Mouse (Mus musculus) forebrain, embryonic 15.5 days (tissue): ENCODE results near the gene Fggy. TPM values are rescaled to one million over a fixed set of nuclear protein-coding genes. Genes with fewer than 3 reads are reported as not detected.
A peak's percentile ranks its signal among the peaks of the same experiment; 100 is the strongest.

Experiments
- ATAC-seq: fragments of 200-750 bp; cut with Nextera tagmentation; replicated peaks from 2 replicates; pipeline ENCODE4 v1.8.0; 2017; ENCODE audit warnings: mild to moderate bottlenecking, moderate TSS enrichment, moderate library complexity
- H3K27ac ChIP-seq: fragments of 300-500 bp; sonication (generic); replicated peaks from 2 replicates; pipeline ENCODE4 v1.5.1; 2015; ENCODE audit warnings: mild to moderate bottlenecking, inconsistent platforms
- H3K27me3 ChIP-seq: fragments of 300-500 bp; sonication (generic); 2 replicates; pipeline ENCODE4 v1.6.1; 2015; ENCODE audit warnings: inconsistent platforms
- H3K36me3 ChIP-seq: fragments of 300-500 bp; sonication (generic); 2 replicates; pipeline ENCODE4 v1.6.1; 2015; ENCODE audit warnings: mild to moderate bottlenecking, inconsistent platforms
- H3K4me1 ChIP-seq: fragments of 300-500 bp; sonication (generic); 2 replicates; pipeline ENCODE4 v1.6.1; 2015; ENCODE audit warnings: inconsistent platforms
- H3K4me2 ChIP-seq: fragments of 300-500 bp; sonication (generic); replicated peaks from 2 replicates; pipeline ENCODE4 v1.6.1; 2015; ENCODE audit warnings: mild to moderate bottlenecking, inconsistent platforms
- H3K4me3 ChIP-seq: fragments of 300-500 bp; sonication (generic); 2 replicates; pipeline ENCODE4 v1.5.1; 2015; ENCODE audit warnings: mild to moderate bottlenecking, inconsistent platforms
- H3K9ac ChIP-seq: fragments of 300-500 bp; sonication (generic); replicated peaks from 2 replicates; pipeline ENCODE4 v1.6.1; 2015; ENCODE audit warnings: mild to moderate bottlenecking, inconsistent platforms
- H3K9me3 ChIP-seq: fragments of 300-500 bp; sonication (generic); 2 replicates; pipeline ENCODE4 v1.6.1; 2016; ENCODE audit warnings: inconsistent platforms
- WGBS: fragments of 180-500 bp; shearing (Covaris S2); methylation state at CpG from one replicate; pipeline ENCODE4 v1.1.7; 2015; ENCODE audit warnings: mixed read lengths; 5-methylcytosine and 5-hydroxymethylcytosine counted together
- polyA plus RNA-seq: library from polyadenylated mRNA; unstranded; fragments of >200 nt; fragmentation: Nextera tagmentation; extraction: Ambion mirVana; gene quantifications from 2 replicates; pipeline ENCODE4 v1.2.1, GENCODE M21; 2015

The Fggy gene
- polyA plus RNA-seq, 1 experiment from 2014 or later = 5.2 TPM

- no peak overlapping the region for H3K9ac ChIP-seq
- no peak overlapping the region for H3K4me3 ChIP-seq
- no peaks in the 10 kb centered on the region for H3K4me1 ChIP-seq
- ATAC-seq = no peak; the same call in 1 of the 2 replicates
- no peaks in the 10 kb centered on the region for H3K9me3 ChIP-seq
- no peak overlapping the region for H3K27ac ChIP-seq
- peaks cover 8% of the 10 kb centered on the region for H3K27me3 ChIP-seq
- 46% methylated on average over 4 of the region's 4 CpGs for WGBS
- H3K36me3 ChIP-seq = no peaks in the 10 kb centered on the region
- no peak overlapping the region for H3K4me2 ChIP-seq
Measured at GRCm38 (mm10) chr4:95934384-95935035, 377.2 kb downstream of the Fggy start.

- Histone ChIP-seq H3K4me1 (no peaks in the 10 kb centered on the region), H3K36me3 (no peaks in the 10 kb centered on the region)
- WGBS = 67% methylated on average over 3 of the region's 3 CpGs
Measured at GRCm38 (mm10) chr4:95938701-95939100, 381.4 kb downstream of the Fggy start.

GRCm38 (mm10) chr4:95947896-95948295 is 390.6 kb downstream of the Fggy start:
- no peak for ATAC-seq
- H3K36me3 ChIP-seq = no peaks in the 10 kb centered on the region
- no peak overlapping the region for H3K4me3 ChIP-seq
- no peaks in the 10 kb centered on the region for H3K27me3 ChIP-seq
- no peaks in the 10 kb centered on the region for H3K4me1 ChIP-seq
- H3K9ac ChIP-seq = no peak overlapping the region
- no peak overlapping the region for H3K4me2 ChIP-seq
- WGBS = 86% methylated on average over 1 of the region's 1 CpGs
- no peaks in the 10 kb centered on the region for H3K9me3 ChIP-seq
- H3K27ac ChIP-seq = no peak overlapping the region

More at GRCm38 (mm10) chr4:95938701-95939100, 381.4 kb downstream of the Fggy start:
- no peak overlapping the region for H3K27ac ChIP-seq
- H3K27me3 ChIP-seq = no peaks in the 10 kb centered on the region
- H3K4me2 ChIP-seq = no peak overlapping the region
- H3K9me3 ChIP-seq = no peaks in the 10 kb centered on the region
- no peak overlapping the region for H3K4me3 ChIP-seq
- H3K9ac ChIP-seq = no peak overlapping the region
- ATAC-seq = no peak

- H3K4me1 ChIP-seq = no peaks in the 10 kb centered on the region
- no peak overlapping the region for H3K27ac ChIP-seq
- no peaks in the 10 kb centered on the region for H3K27me3 ChIP-seq
- no peak for ATAC-seq
- no peak overlapping the region for H3K4me3 ChIP-seq
- no peaks in the 10 kb centered on the region for H3K36me3 ChIP-seq
- no peak overlapping the region for H3K9ac ChIP-seq
- H3K4me2 ChIP-seq = no peak overlapping the region
- H3K9me3 ChIP-seq = no peaks in the 10 kb centered on the region
Measured at GRCm38 (mm10) chr4:95953328-95953727, 396.0 kb downstream of the Fggy start.

- H3K9ac ChIP-seq = peak within 1 kb of the TSS; percentile 68
- H3K36me3 ChIP-seq = no peaks in the 10 kb centered on the region
- H3K27ac ChIP-seq = peak within 1 kb of the TSS; percentile 72
- H3K4me1 ChIP-seq = peaks cover 14% of the 10 kb centered on the region
- H3K9me3 ChIP-seq = no peaks in the 10 kb centered on the region
- peak within 1 kb of the TSS; percentile 78 for H3K4me3 ChIP-seq
- ATAC-seq = peak; percentile 99
- under 1% methylated on average over 82 of the region's 82 CpGs for WGBS
- H3K27me3 ChIP-seq = no peaks in the 10 kb centered on the region
- H3K4me2 ChIP-seq = peak within 1 kb of the TSS; percentile 69
Measured at GRCm38 (mm10) chr4:95966928-95967724, 409.8 kb downstream of the Fggy start, which contains the start of gene Hook1. Gene Hook1 (plus strand): TSS chr4:95967240.
